Mouse (Mus musculus) frontal cortex, adult 2 months (tissue): Measurements from ENCODE around the gene Lca5l. TPM values are rescaled to one million over a fixed set of nuclear protein-coding genes. Genes with fewer than 3 reads are reported as not detected.

Experiments used
- DNase-seq, 2 experiments: peaks; one replicate each; pipeline ENCODE4 v3.0.0; 2022; ENCODE audit warnings: low spot score in 1 of 2; ENCODE audit errors: extremely low spot score in 1 of 2
- polyA plus RNA-seq: library from polyadenylated mRNA; depleted of rRNA; stranded (reverse); fragments of >200 nt; gene quantifications from 2 replicates; pipeline ENCODE4 v1.2.3, GENCODE M21; 2012; rRNA removed

Gene Lca5l
- 3.8 and 4.1 TPM in 2 replicates for polyA plus RNA-seq

DNA sequence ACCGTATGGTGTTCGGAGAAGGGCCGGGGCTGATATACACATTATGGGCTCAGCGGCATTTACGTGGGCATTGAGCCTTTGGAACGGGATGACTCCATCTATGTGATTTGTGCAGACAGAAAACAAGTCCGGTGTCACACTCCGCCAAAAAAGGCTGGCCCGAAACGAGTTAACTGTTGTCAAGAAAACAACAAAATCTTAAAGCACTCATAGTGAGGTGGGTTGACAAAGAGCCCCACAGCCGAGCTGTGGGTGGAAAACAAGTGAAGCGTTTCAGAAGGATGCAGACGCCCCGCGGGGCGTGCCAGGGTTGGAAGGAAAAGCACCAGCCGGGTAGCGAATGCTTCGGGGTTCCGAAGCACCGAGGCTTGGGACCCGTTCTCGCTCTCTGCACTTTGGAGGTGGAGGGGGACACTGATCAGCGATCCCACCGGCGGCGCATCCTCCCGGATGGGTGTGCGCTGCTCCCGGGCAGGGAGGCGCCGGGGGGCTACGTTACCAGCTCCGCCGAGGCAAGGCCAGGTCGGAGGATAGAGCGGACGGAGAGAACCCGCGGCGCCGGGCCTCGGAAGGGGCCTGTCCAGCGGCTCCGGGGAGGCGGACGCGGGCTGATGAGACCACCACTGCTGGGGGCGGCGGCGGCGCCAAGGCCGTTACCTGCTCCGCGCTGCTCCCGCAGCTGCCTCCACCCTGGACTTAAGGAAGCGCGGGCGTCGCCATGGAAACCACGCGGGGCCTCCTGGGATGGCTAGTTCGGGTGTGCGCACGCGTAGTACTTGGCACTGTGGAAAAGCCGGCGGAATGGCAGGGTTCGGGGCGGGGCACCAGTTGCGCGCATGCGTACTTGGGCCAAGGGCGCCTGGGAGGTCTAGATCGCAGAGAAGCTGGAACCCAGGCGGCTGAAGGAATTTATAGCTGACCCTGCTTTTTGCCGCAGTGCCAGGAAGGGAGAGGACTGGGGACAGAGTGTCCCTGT is at the start of gene Lca5l:
Lca5l (minus strand) TSS at position 741 of the 976 bp plus-strand sequence.
- peak; percentile 96 to 100 for DNase-seq

GRCm38 (mm10) chr16:96235366-96235970 is 43.4 kb upstream of the Lca5l start, which contains the start of gene B3galt5:
Gene B3galt5, plus strand, starts transcription at chr16:96235801.
- peak in 1 of 2 experiments; percentile 48 for DNase-seq

- no peak for DNase-seq
These were observed 41.9 kb upstream of the Lca5l start for GRCm38 (mm10) chr16:96233996-96234395.

GRCm38 (mm10) chr16:96231974-96232373 is 39.9 kb upstream of the Lca5l start:
- DNase-seq: no peak

- no peak for DNase-seq
These were observed 39.2 kb upstream of the Lca5l start for GRCm38 (mm10) chr16:96231251-96231650.

DNA sequence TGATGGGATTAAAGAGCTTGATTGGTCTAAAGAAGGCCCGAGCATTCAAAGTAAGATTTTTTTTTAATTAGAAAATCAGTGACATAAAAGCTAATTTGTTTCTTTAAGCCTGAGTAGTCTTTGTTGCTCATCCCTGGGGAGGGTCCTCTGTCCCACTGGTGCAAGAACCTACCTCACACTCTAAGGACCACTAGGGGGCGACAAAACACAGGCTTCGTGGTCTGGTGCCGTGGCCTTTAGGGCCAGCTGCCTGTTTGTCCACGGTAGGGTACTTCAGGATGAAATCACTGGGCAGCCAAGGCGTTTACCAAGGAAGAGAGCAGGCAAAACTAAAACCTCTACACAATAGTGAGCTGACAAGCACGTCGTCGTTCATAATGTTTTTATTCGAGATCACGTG is 38.3 kb upstream of the Lca5l start:
- DNase-seq: peak in 1 of 2 experiments; percentile 88

GRCm38 (mm10) chr16:96229044-96229555 is 37.0 kb upstream of the Lca5l start:
- DNase-seq: no peak

- no peak for DNase-seq
These were observed 36.4 kb upstream of the Lca5l start for GRCm38 (mm10) chr16:96228438-96228837.

GRCm38 (mm10) chr16:96222452-96222851 is 30.4 kb upstream of the Lca5l start:
- no peak for DNase-seq

DNA sequence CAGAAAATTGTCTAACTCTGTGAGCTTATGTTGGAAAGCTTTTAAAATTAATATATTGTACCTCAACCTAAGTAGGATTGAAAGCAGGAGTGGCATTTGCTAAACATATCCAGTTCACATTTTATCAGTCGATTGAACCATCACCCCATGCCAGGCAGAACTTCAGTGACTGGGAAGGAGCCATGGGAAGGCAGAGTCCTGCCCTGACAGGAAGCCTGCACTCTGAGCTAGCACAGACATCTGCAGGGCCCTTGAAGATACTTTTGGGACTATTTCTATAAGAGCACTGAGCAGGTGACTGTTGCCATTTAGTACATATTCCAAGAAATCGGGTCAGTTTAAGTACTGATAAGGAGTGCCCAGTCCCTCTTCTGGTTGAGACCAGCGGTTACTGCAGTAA is 29.9 kb upstream of the Lca5l start:
- DNase-seq: no peak

- DNase-seq: no peak
These were observed 29.4 kb upstream of the Lca5l start for GRCm38 (mm10) chr16:96221491-96221890.

DNA sequence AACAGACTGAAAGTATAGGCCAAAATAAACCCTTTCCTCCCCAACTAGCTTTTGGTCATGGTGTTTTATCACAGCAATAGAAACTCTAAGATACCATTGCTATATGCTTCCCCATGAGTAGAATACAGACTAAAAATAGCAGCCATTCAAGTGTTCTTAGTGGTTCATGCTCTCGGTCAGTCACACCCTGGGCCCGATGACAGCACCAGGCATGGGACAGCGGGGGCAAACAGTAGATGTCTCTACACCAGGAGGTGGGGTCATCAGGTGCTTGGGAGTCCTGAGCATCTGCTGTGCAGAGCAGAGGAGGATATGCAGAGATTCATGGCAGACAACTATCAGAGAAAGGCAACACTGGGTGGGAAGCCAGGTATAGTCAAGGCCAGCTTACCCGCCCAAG is 21.0 kb upstream of the Lca5l start:
- no peak for DNase-seq

GRCm38 (mm10) chr16:96210856-96211255 is 18.8 kb upstream of the Lca5l start:
- DNase-seq: peak in 1 of 2 experiments; percentile 17

- peak in 1 of 2 experiments; percentile 37 for DNase-seq
These were observed 17.7 kb upstream of the Lca5l start for GRCm38 (mm10) chr16:96209789-96210188.

DNA sequence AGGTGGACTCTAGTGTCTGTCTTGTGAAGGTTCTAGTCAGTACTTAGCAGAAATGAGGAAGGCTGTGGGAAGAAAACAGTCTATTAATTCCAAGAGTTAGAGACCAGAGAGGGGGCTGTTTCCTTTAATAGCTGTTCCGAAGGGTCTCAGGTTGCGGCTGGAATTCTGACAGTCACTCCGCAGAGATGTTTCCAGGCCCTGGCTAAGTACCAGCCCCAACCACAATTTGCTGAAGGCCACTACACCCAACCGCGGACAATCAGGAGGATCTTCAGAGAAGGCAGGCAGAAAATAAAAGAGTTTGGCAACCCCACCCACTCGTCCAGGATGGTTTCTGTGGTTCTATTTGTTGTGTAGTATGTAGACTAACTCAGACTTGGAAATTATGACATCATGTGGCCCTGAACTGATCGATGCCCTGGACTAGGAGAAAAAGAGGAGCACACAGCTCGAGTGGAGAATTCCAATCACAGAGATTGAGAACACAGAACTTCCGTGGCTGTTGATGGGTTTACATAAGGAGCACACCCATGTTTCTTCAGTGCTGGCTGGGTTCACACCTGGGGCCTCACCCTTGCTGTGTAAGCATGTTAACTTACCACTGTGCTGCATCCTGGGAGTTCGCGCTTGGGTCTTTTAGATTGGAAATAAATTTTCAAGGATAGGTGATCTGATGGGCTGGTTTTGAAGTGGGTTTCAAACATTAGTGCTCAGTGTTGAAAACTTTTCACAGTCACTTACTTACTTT is 9.6 kb upstream of the Lca5l start:
- DNase-seq: no peak

- no peak for DNase-seq
These were observed 8.6 kb upstream of the Lca5l start for GRCm38 (mm10) chr16:96200702-96201028.

GRCm38 (mm10) chr16:96199913-96200701 is 8.0 kb upstream of the Lca5l start, which contains the start of gene Sh3bgr:
Gene Sh3bgr, plus strand, starts transcription at chr16:96200450.
- DNase-seq: peak in 1 of 2 experiments; percentile 12

DNA sequence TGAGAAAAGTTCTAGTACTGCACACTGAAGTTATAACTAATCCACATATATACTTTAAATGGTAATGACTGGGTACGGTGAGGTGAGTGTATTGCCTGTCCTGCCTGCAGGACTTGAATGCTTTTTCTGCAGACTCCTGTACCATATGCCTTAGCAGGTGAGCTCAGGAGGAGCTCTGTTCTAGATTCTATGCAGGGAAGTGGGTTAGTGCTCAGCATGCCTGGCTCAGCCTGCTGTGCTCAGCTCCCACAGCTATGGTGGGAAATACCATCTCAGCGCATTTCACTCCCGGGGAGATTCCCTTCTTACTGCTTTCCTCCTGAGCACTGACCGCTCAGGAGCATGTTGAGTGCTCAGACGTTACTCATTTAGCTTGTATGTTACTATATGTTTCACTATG is 4.5 kb downstream of the Lca5l start:
- no peak for DNase-seq

DNA sequence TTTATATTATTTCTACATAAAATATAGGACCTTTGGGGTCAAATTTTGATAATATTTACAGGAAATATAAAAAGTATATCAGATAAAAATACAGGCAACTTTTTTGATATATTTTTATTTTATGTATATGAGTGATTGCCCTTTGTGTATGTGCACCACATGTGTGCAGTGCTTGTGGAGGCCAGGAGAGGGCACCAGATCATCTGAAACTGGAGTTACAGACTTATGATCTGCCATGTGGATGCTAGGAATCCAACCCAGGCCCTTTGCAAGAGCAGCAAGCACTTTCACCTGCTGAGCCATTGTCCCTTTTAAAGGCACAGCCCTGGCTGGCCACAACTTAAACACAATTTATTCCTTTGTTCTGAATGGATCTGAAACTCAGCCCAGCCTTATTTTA is 12.9 kb downstream of the Lca5l start:
- DNase-seq: no peak

DNA sequence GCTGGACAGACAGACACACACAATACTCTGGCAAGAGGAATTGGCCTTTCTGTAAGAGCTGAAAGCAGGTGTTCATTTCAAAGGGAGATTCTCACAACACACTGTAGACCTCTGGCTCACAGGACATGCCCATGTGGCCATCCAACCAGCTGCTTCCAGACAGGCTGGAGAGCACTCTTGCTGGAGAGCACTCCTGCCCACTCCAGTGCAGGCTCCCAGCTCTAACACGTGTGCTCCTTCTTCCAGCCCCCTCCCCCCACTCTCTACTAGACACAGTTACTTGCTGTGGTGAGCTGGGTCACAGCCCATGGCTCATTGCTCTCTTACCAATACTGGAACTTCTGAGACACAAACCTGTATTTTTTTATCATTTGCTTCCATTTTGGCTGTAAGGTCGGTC is 16.7 kb downstream of the Lca5l start:
- DNase-seq: no peak
